Mouse (Mus musculus) olfactory bulb, adult 2 months (tissue): ENCODE measurements around the gene Gnb2.

Experiments used
- CTCF ChIP-seq: fragments of 200-500 bp; IDR thresholded peaks from 2 replicates; pipeline ENCODE4 v1.5.1; 2012; ENCODE audit warnings: low read depth, mild to moderate bottlenecking, low read length, moderate library complexity; ENCODE audit not compliant: insufficient read depth
- POLR2A ChIP-seq: fragments of 200-500 bp; IDR thresholded peaks from 2 replicates; pipeline ENCODE4 v1.6.1; 2012; ENCODE audit warnings: mild to moderate bottlenecking, low read depth, low read length, moderate library complexity; ENCODE audit not compliant: insufficient read depth

GRCm38 (mm10) chr5:137539291-137539801, 6.0 kb upstream of the Gnb2 start:
- TF ChIP-seq CTCF (no peak), POLR2A (no peak)
